Mouse (Mus musculus): ENCODE measurements around the gene Lsm6.

DNA sequence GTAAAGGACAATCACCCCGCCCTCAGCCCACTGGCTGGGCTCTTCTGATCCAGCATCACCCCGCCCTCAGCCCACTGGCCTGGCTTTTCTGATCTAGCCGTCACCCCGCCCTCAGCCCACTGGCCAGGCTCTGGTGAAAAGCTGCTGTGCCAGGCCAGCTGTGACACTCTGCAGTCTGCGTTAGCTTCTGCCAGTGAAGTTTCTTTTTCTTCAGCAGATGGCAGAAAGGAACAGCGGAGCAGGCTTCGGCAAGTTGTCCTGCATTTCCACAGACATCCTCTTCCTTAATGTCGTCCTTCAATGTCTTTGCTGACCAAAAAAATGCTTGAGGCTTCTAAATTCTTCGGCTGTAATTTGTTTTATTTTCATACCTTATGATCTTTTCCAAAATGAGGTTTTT is 41.1 kb upstream of the Lsm6 start:
- no peak for TF ChIP-seq CTCF (IDR thresholded peaks at IDR 0.05; ENCODE audit: low read depth, low read length)
- no peak for TF ChIP-seq POLR2A (IDR thresholded peaks at IDR 0.05; ENCODE audit: extremely low read depth, insufficient read depth, low read length)

All from liver, adult 2 months (tissue).